Mouse (Mus musculus): ENCODE data around the gene D430041D05Rik.

The D430041D05Rik gene

GRCm38 (mm10) chr2:104163418-104163817 is 247.4 kb downstream of the D430041D05Rik start:
- in situ Hi-C loops (cut with MseI, MboI), result no loop called here

- in situ Hi-C loops (cut with MseI, MboI), result no loop called here
These were observed 253.0 kb downstream of the D430041D05Rik start for GRCm38 (mm10) chr2:104157831-104158230.

GRCm38 (mm10) chr2:104153876-104154275 is 256.9 kb downstream of the D430041D05Rik start:
- in situ Hi-C loops (cut with MseI, MboI), result no loop called here

GRCm38 (mm10) chr2:104153345-104153744 is 257.5 kb downstream of the D430041D05Rik start:
- in situ Hi-C loops (cut with MseI, MboI), result no loop called here

- in situ Hi-C loops (cut with MseI, MboI), result no loop called here
These were observed 260.0 kb downstream of the D430041D05Rik start for GRCm38 (mm10) chr2:104150608-104151397.

- in situ Hi-C loops (cut with MseI, MboI), result no loop called here
These were observed 262.8 kb downstream of the D430041D05Rik start for GRCm38 (mm10) chr2:104147910-104148561.

- in situ Hi-C loops (cut with MseI, MboI), result no loop called here
These were observed 264.8 kb downstream of the D430041D05Rik start for GRCm38 (mm10) chr2:104145983-104146382.

- in situ Hi-C loops (cut with MseI, MboI), result no loop called here
These were observed 266.8 kb downstream of the D430041D05Rik start for GRCm38 (mm10) chr2:104144004-104144403.

GRCm38 (mm10) chr2:104142140-104142539 is 268.7 kb downstream of the D430041D05Rik start:
- in situ Hi-C loops (cut with MseI, MboI), result no loop called here

- in situ Hi-C loops (cut with MseI, MboI), result loop anchor here (5.0 kb wide), 1 partner anchor 286 kb away; no protein-coding TSS in a partner anchor
These were observed 274.9 kb downstream of the D430041D05Rik start for GRCm38 (mm10) chr2:104135920-104136319.

- in situ Hi-C loops (cut with MseI, MboI), result loop anchor here (5.0 kb wide), 1 partner anchor 288 kb away; no protein-coding TSS in a partner anchor
These were observed 276.4 kb downstream of the D430041D05Rik start for GRCm38 (mm10) chr2:104134150-104135056.

GRCm38 (mm10) chr2:104133042-104133810 is 277.6 kb downstream of the D430041D05Rik start:
- in situ Hi-C loops (cut with MseI, MboI), result no loop called here

- in situ Hi-C loops (cut with MseI, MboI), result no loop called here
These were observed 278.4 kb downstream of the D430041D05Rik start for GRCm38 (mm10) chr2:104132266-104132859.

GRCm38 (mm10) chr2:104130969-104131368 is 279.8 kb downstream of the D430041D05Rik start:
- in situ Hi-C loops (cut with MseI, MboI), result no loop called here

- in situ Hi-C loops (cut with MseI, MboI), result no loop called here
These were observed 280.6 kb downstream of the D430041D05Rik start for GRCm38 (mm10) chr2:104130165-104130564.

- in situ Hi-C loops (cut with MseI, MboI), result loop anchor here in 1 of 2 experiments (5.0 kb wide), 1 partner anchor 87 kb away; no protein-coding TSS in a partner anchor
These were observed 281.8 kb downstream of the D430041D05Rik start for GRCm38 (mm10) chr2:104128803-104129531.

- in situ Hi-C loops (cut with MseI, MboI), result loop anchor here in 1 of 2 experiments (5.0 kb wide), 1 partner anchor 82 kb away; no protein-coding TSS in a partner anchor
These were observed 286.7 kb downstream of the D430041D05Rik start for GRCm38 (mm10) chr2:104124071-104124470.

GRCm38 (mm10) chr2:104123540-104123939 is 287.3 kb downstream of the D430041D05Rik start:
- in situ Hi-C loops (cut with MseI, MboI), result loop anchor here in 1 of 2 experiments (5.0 kb wide), 1 partner anchor 81 kb away; no protein-coding TSS in a partner anchor
